21 mouse cellular contexts compared by ENCODE assay signal in genomic region chr11:75858975-75859374, GRCm38 (mm10).
DNase-seq lines count a peak whose midpoint lies in the region; ATAC-seq lines count a peak whose summit lies in the region.
"Had no signal": no experiment of that assay in that cellular context is flagged by ENCODE, and none has a peak within 500 bp of the region (broad histone marks: within the 10 kb centered on the region; RNA-seq: fewer than 3 reads in every experiment).

No protein-coding gene starts in this region.

- H3K36me3 ChIP-seq in neural tube, embryonic 13.5 days: no peaks in the 10 kb centered on the region
- no peaks in the 10 kb centered on the region for H3K36me3 ChIP-seq in neural tube, embryonic 15.5 days
- H3K36me3 ChIP-seq in forebrain, embryonic 13.5 days (ENCODE audit: poor library complexity, severe bottlenecking): no peaks in the 10 kb centered on the region
- H3K36me3 ChIP-seq in hindbrain, embryonic 13.5 days: no peaks in the 10 kb centered on the region
- H3K36me3 ChIP-seq in midbrain, embryonic 15.5 days (replicated peaks): no peaks in the 10 kb centered on the region
- H3K36me3 ChIP-seq: embryonic facial prominence, embryonic 12.5 days; hindbrain, embryonic 15.5 days; limb, embryonic 13.5 days; liver, embryonic 13.5 days; neural tube, embryonic 12.5 days had no signal

- H3K4me3 ChIP-seq in neural tube, embryonic 13.5 days: no peak overlapping the region
- no peak overlapping the region for H3K4me3 ChIP-seq in neural tube, embryonic 15.5 days (replicated peaks)
- H3K4me3 ChIP-seq in forebrain, embryonic 13.5 days: no peak overlapping the region
- no peak overlapping the region for H3K4me3 ChIP-seq in hindbrain, embryonic 13.5 days
- no peak overlapping the region for H3K4me3 ChIP-seq in midbrain, embryonic 15.5 days
- H3K4me3 ChIP-seq: embryonic facial prominence, embryonic 12.5 days; erythroblast, embryonic 14.5 days; hindbrain, embryonic 15.5 days; limb, embryonic 13.5 days; liver, embryonic 13.5 days; neural tube, embryonic 12.5 days had no signal

- 0 out of 2 replicates have a peak, but pooled peaks have one; percentile 38 for ATAC-seq in neural tube, embryonic 13.5 days (ENCODE audit: low read depth)
- no peak for ATAC-seq in neural tube, embryonic 15.5 days (ENCODE audit: low FRiP score)
- ATAC-seq in forebrain, embryonic 13.5 days: 0 out of 2 replicates have a peak, but pooled peaks have one; percentile 19
- peak; percentile 73 for ATAC-seq in hindbrain, embryonic 13.5 days (ENCODE audit: low FRiP score)
- no peak for ATAC-seq in midbrain, embryonic 15.5 days (replicated peaks)
- ATAC-seq: intestine, postnatal 0 days; Patski had no signal

- no peaks in the 10 kb centered on the region for H3K27me3 ChIP-seq in neural tube, embryonic 13.5 days
- no peaks in the 10 kb centered on the region for H3K27me3 ChIP-seq in neural tube, embryonic 15.5 days (replicated peaks)
- H3K27me3 ChIP-seq in forebrain, embryonic 13.5 days: no peaks in the 10 kb centered on the region
- H3K27me3 ChIP-seq in hindbrain, embryonic 13.5 days: no peaks in the 10 kb centered on the region
- no peaks in the 10 kb centered on the region for H3K27me3 ChIP-seq in midbrain, embryonic 15.5 days (replicated peaks)
- H3K27me3 ChIP-seq: embryonic facial prominence, embryonic 12.5 days; hindbrain, embryonic 15.5 days; limb, embryonic 13.5 days; liver, embryonic 13.5 days; neural tube, embryonic 12.5 days; Patski had no signal

- H3K27ac ChIP-seq in neural tube, embryonic 13.5 days (replicated peaks): peak overlapping the region; percentile 68
- H3K27ac ChIP-seq in neural tube, embryonic 15.5 days (replicated peaks): no peak overlapping the region; the same call in 1 of the 2 replicates
- peak overlapping the region; percentile 42; the same call in 1 of the 2 replicates for H3K27ac ChIP-seq in forebrain, embryonic 13.5 days
- H3K27ac ChIP-seq in hindbrain, embryonic 13.5 days: peak overlapping the region; percentile 71
- peak overlapping the region; percentile 27 for H3K27ac ChIP-seq in midbrain, embryonic 15.5 days
- H3K27ac ChIP-seq: embryonic facial prominence, embryonic 12.5 days; hindbrain, embryonic 15.5 days; limb, embryonic 13.5 days; liver, embryonic 13.5 days; neural tube, embryonic 12.5 days had no signal

- H3K4me1 ChIP-seq in neural tube, embryonic 13.5 days (replicated peaks): peaks cover 22% of the 10 kb centered on the region
- peaks cover 30% of the 10 kb centered on the region for H3K4me1 ChIP-seq in neural tube, embryonic 15.5 days
- H3K4me1 ChIP-seq in forebrain, embryonic 13.5 days: peaks cover 38% of the 10 kb centered on the region
- H3K4me1 ChIP-seq in hindbrain, embryonic 13.5 days (replicated peaks): peaks cover 37% of the 10 kb centered on the region
- H3K4me1 ChIP-seq in midbrain, embryonic 15.5 days: peaks cover 21% of the 10 kb centered on the region
- H3K4me1 ChIP-seq: liver, embryonic 13.5 days had no signal

- no peak for DNase-seq in frontal cortex, postnatal 14 days (ENCODE audit: low spot score in 2 of 2)
- DNase-seq in right cerebral cortex, postnatal 4 days: no peak
- DNase-seq: adrenal gland, adult 8-10 months; cerebellum, adult 9-11 months; gastrocnemius, postnatal 36 days; liver, embryonic 13.5 days; lung, embryonic 14.5 days; lung, postnatal 36 days; thymus, postnatal 4 days had no signal

- 33% methylated on average over 2 of the region's 2 CpGs for WGBS in neural tube, embryonic 13.5 days
- WGBS in neural tube, embryonic 15.5 days: 34% methylated on average over 2 of the region's 2 CpGs
- 38% methylated on average over 2 of the region's 2 CpGs for WGBS in forebrain, embryonic 13.5 days
- 32% methylated on average over 2 of the region's 2 CpGs for WGBS in hindbrain, embryonic 13.5 days
- 42% methylated on average over 2 of the region's 2 CpGs for WGBS in midbrain, embryonic 15.5 days

- no peak overlapping the region for H3K9ac ChIP-seq in neural tube, embryonic 13.5 days
- no peak overlapping the region for H3K9ac ChIP-seq in neural tube, embryonic 15.5 days (replicated peaks)
- H3K9ac ChIP-seq in forebrain, embryonic 13.5 days: no peak overlapping the region
- no peak overlapping the region for H3K9ac ChIP-seq in hindbrain, embryonic 13.5 days
- H3K9ac ChIP-seq in midbrain, embryonic 15.5 days: no peak overlapping the region
- H3K9ac ChIP-seq: embryonic facial prominence, embryonic 12.5 days; hindbrain, embryonic 15.5 days; limb, embryonic 13.5 days; liver, embryonic 13.5 days; lung, embryonic 14.5 days; neural tube, embryonic 12.5 days had no signal

- no peaks in the 10 kb centered on the region for H3K9me3 ChIP-seq in neural tube, embryonic 13.5 days
- H3K9me3 ChIP-seq in neural tube, embryonic 15.5 days (replicated peaks): no peaks in the 10 kb centered on the region
- no peaks in the 10 kb centered on the region for H3K9me3 ChIP-seq in forebrain, embryonic 13.5 days (replicated peaks)
- H3K9me3 ChIP-seq in hindbrain, embryonic 13.5 days: no peaks in the 10 kb centered on the region
- H3K9me3 ChIP-seq in midbrain, embryonic 15.5 days: no peaks in the 10 kb centered on the region
- H3K9me3 ChIP-seq: embryonic facial prominence, embryonic 12.5 days; hindbrain, embryonic 15.5 days; limb, embryonic 13.5 days; liver, embryonic 13.5 days; neural tube, embryonic 12.5 days had no signal

- H3K4me2 ChIP-seq in neural tube, embryonic 13.5 days: no peak overlapping the region
- H3K4me2 ChIP-seq in neural tube, embryonic 15.5 days: no peak overlapping the region
- no peak overlapping the region for H3K4me2 ChIP-seq in forebrain, embryonic 13.5 days
- no peak overlapping the region for H3K4me2 ChIP-seq in hindbrain, embryonic 13.5 days
- H3K4me2 ChIP-seq in midbrain, embryonic 15.5 days: no peak overlapping the region
- H3K4me2 ChIP-seq: embryonic facial prominence, embryonic 12.5 days; hindbrain, embryonic 15.5 days; limb, embryonic 13.5 days; liver, embryonic 13.5 days; lung, embryonic 14.5 days; neural tube, embryonic 12.5 days had no signal

Comparison
In these comparisons a context has a peak if more than half of its experiments do, and no peak if none do; other contexts are left out.
1. ATAC-seq: peak in neural tube, embryonic 13.5 days (single experiment), forebrain, embryonic 13.5 days (single experiment) and hindbrain, embryonic 13.5 days (single experiment); none in neural tube, embryonic 15.5 days (single experiment) and midbrain, embryonic 15.5 days (single experiment).